Mouse (Mus musculus): ENCODE results near the gene Tm6sf1.
A peak's percentile ranks its signal among the peaks of the same experiment; 100 is the strongest.
"Not testable (repeated sequence)": the region's sequence is repeated elsewhere in the genome, so short reads cannot be mapped to it uniquely, and the experiment has no call there.

The Tm6sf1 gene

DNA sequence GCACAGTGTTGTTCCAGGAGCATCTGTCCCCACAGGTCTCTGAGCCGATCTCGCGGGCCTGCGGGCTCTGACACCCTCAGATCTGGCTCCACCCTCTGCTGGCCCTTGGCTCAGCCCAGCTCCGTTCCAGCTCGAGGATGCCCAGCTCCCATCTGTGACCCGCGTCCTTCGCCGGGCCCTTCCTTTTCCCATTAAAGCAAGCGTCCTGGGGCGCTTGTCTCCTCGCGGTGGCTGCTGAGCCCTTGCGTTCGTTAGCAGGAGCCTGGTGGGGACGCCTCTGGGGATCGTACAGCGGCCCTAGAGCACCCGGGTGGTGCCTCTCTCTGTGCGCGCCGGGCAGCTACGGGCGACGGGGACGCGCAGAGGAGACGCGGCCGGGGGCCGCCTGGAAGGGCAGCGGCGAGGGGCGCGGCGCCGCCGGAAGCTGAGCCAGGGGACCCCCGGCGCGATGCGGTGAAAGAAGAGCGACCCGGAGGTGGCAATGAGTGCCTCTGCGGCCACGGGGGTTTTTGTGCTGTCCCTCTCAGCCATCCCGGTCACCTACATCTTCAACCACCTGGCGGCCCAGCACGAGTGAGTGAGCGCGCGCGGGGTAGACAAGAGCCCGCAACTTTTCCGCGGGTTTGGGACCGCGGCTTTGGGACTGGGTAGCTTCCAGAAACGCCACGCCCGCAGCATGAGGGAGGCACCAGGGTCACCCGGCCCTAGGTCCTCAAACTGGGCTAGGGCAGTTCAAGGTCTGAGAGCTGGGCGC is at the start of gene Tm6sf1:
Tm6sf1 (plus strand) TSS at position 34 of the 754 bp plus-strand sequence.
- DNase-seq (ENCODE audit: low spot score) = no peak

DNA sequence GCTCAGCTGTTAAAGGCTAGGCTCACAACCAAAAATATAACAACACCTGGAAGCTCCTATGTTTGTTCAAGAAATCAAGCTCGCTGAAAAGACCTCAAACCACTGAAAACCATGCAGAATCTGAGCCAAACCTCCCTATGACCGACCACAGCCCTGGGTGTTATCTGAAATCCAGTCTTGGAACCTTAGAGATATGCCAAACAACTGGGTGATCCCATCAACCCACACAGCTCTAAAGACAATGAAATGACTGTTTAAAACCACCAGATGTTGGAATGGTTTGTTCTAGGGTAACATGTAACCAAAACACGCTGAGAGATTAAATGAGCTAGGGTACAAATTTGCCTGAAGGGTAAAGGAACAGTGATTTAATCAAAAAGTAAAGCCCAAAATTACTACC is 33.9 kb upstream of the Tm6sf1 start:
- DNase-seq (ENCODE audit: low spot score) = no peak

DNA sequence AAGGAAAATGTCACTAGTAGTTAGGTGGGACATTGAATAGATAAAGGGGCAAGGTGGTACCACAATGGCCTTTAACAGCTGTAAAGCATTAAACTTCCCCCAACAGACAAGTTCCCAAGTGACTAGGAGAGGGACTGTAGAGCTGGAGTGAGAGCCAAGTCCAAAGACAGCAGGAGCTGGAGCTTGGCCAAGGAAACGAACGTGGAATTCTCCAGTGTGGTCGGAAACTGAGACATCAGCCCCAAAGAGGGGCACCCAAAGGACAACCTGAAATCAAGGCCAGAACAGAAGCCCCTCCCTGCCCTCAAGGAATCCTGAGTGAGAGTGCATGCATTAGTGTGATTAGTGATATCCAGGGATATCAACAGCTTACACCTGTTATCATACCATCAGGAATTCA is 33.4 kb upstream of the Tm6sf1 start:
- no peak for DNase-seq (ENCODE audit: low spot score)

DNA sequence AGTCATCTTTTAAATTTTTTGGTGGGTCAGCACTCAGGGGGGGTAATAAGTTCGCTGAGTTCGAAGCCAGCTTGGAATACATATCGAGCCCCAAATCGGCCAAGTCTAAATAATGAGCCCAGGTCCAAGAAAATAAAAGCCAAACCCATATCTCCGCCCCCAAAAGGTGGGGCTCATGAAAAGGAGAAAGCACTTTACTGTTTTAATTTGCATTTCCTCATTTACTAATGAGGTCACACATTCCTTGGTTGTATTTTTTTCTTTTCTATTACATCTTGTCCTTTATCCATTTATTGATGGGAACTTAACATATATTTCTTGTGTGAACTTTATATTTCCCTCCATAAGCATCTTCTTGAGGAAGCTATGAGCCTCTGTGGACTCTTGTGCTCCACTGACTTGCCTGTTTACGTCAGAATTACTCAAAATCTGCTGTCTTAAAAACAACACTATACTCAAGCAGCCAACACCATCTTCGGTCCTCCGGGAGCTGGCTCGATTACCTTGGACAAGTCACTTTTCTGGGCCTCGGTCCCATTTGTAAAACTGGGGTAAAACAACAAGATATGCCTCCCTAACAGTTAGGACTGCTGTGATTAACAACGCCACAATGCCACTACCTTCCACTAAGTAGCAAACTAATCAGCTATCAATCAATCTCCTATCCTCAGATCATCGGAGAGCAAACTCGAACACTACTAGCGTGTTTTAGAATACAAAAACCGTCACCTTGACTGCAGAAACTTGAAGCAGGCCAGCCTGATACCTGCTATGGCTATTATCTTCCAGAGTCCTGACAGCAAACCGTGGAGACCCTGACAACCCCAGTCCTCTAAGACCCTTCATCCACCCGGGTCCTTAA is 30.8 kb upstream of the Tm6sf1 start:
- no peak for DNase-seq (ENCODE audit: low spot score)

DNA sequence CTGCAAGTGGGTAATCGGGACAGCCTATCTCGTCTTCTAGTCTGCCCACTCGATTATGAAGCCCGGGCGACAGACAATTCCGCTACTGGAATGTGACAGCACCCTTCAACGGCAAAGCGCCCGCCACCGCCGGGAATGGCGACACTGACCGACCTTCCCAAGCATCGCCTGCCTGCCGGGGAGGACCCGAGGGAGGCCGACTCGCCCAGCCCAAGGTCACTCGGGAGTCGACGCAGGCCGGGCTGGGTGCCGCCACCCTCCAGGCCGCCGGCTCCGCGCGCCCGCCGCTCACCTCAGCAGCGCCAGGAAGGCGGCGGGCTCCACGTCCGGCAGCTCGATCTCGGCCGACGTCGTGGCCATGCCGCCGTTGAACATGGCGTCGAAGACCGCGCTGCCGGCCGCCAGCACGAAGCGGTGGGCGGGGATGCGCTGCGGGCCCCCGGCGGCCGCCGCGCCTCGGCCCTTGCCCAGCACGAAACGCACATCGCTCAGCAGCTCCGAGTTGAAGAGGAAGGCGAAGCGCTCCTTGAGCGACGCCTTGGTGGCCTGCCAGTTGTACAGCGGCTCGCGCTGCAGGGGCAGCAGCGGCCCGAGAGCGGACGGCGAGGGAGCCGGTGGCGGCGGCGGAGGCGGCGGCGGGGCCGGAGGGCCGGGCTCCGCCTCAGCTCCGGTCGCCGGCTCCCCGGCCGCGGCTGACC is 30.0 kb upstream of the Tm6sf1 start:
- DNase-seq (ENCODE audit: low spot score) = peak; percentile 36

DNA sequence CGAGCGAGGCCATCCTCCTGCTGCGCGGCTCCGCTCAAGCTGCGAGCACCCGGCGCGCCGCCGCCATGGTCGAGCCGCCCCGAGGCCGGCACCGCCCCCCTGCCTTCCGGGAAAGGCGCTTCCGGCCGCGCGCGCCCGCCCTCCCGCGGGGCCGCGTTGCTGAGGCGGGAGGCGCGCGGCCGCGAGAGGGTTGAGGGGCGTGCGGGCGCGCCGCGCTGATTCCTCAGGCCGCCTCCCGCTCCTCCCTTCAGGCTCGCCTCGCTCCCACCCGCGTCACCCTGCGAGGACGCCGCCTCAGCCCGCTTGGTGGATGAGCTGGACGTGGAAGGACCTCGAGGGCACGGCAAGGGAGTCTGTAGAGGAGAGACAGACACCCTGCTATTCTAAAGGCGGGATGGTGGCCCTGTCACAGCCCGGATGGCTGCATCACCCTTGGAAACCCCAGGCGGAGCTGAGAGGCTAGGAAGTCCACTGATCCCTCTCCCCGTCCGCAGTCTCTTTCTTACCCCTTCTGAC is 29.4 kb upstream of the Tm6sf1 start, which contains the start of gene Btbd1:
Btbd1 (minus strand) TSS at position 53 of the 516 bp plus-strand sequence.
- DNase-seq (ENCODE audit: low spot score) = peak; percentile 77

DNA sequence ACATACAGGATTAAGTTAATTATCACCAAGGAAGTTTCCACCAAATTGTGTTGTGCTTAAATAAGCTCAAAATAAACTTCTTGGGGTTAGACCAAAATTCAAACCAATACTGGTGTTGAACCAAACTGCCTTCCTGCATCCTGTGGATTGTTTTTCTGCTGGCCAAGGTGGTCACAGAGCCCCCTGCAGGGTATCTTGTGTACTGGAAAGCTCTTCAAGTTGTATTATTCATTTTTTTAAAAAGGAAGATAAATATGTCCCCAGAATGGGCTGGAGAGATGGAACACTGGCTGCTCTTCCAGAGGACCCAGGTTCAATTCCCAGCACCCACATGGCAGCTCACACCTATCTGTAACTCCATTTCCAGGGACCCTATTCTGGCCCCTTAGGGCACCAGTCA is 24.0 kb upstream of the Tm6sf1 start:
- no peak for DNase-seq (ENCODE audit: low spot score)

DNA sequence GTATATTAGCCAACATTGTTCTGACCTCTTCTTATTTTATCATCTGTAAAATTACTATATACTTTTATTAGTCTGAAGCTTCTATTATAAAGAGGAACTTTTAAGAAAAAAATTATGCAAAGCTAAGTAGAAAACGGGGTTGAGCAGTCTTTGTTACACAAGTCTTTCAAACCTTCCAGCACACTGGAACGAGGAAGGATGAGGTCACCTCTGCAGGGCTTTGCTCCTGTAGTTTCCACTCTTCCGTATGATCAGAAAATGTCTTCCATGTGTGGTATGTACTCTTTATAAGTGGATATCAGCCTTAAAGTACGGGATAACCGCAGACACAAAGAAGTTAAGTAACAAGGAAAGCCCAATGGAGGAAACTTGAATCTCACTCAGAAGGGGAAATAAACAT is 23.4 kb upstream of the Tm6sf1 start:
- DNase-seq (ENCODE audit: low spot score) = no peak

DNA sequence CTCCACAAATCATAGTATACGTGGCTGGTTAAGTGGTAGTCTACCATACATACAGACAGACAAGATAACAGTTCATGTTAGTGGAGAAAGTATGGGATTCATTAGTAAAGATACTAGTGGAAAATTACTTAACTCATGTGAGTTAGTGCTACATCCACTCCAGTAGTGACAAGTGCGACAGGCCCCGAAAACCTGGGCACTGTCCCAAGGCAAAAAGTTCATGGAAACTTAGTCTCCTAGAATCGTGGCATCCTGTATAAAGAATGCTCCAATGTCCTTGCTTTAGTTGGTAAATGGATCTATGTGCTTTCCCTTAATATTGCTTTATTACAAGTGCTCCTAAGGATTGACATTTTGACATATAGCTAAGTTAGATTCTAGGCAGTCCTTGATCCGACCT is 21.0 kb upstream of the Tm6sf1 start:
- not testable (repeated sequence) for DNase-seq (ENCODE audit: low spot score)

DNA sequence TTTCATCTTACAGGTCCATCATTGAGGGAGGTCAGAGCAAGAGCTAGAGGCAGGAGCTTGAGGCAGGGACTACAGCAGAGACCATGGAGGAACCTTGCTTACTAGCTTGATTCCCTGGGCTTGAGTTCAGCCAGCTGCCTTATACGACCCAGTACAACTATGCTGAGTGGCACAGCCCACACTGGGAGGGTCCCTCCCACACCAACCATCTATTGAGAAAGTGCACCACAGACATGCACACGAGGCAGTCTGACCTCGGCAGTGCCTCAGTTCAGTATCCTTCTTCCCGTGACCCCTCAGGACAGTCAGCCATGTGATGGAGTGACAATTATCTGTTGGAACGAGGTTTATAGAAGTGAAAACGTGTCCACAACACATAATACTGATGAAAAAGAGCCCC is 19.1 kb upstream of the Tm6sf1 start:
- DNase-seq (ENCODE audit: low spot score) = no peak

DNA sequence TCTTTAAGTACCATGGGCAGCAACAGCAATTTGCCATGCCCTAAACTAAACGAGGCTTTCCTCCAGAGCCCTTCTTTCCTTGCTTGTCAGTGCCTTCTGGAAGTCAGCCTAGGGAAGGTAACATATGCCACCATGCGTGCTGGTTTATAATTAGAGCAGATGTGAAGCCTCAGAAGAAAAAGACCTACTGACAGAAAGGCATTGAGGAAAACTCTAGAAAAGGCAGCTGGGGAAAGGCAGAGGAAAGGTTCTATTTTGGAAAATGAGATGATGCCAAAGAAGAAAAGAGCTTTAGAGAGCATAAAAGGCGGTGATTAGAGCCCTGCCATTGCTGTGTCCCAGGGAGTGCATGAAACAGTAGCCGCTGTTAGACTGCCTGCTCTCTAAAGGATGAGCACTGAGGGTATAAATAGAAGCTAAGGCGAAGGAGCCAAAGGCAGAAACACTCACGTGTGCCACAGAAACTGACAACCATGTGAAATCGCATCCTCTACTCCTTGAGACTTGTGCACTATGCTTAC is 18.1 kb upstream of the Tm6sf1 start:
- no peak for DNase-seq (ENCODE audit: low spot score)

DNA sequence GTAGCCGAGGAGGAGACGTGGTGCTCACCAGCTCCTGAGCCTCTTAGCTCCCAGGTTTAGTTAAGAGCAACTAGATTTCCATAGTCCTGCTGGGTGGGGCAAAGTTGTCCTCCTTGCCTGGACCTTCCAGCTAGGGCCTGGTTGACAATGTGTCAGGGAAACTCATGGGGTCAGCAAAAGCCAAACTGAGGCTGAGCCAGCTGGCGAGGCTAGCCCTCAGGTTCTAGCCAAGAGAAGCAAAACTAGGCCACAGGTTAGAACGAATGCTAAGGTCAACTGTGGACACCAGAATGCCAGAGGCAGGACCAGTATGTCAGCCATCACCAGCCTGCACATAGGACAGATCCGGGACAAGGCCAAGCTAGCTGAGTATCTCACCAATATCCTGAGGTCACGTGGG is 17.4 kb upstream of the Tm6sf1 start:
- DNase-seq (ENCODE audit: low spot score) = no peak

DNA sequence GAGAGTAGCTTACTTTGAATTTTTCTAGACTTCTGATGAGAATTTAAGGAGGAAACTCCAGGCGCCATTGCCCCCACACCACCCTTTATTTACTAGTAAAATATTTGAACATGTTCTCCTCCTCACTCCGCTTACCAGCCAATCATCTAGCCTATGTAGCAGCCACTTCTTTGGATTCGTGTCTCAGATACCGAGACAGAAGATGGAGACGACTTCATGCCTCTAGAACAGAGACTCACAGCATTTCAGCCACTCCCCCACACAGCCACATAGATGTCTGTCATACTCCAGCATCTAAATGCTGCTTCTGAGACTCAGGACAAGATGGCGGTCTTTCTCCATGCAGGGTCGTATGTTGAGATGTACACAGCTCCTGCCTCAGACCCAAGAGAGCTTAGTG is 16.7 kb upstream of the Tm6sf1 start:
- DNase-seq (ENCODE audit: low spot score) = no peak

DNA sequence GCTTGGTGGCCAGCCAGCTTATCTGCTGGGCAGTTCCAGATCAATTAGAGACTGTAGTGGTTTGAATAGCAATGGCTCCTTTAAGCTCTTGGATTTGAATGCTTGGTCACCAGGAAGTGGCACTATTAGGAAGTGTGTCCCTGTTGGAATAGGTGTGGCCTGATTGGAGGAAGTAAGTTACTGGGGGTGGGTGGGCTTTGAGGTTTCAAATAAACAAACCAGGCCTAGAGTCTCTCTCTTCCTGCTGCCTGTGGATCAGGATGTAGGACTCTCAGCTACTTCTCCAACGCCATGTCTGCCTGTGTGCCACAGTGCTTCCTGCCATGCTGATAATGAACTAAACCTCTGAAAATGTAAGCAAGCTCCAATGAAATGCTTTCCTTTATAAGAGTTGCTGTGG is 15.8 kb upstream of the Tm6sf1 start:
- DNase-seq (ENCODE audit: low spot score) = no peak

DNA sequence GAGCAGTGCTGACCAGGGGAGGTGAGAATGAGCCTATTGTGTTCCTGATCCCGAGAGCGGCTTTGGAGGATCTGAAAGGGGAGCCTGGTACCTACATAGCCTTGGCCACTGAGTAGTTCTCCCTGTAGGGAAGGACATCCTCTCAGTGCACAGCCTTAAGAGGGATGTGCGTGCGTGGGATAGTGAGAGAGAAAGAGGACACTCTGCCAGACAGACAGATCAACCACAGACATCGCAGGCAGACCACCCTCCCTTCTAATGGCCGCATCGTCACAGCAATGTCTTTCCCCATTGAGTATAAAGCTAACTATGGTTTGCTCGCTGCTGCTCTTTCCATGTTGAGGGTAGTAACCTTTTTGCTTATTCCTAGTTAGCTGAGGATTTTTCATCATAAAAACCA is 14.9 kb upstream of the Tm6sf1 start:
- DNase-seq (ENCODE audit: low spot score) = no peak

DNA sequence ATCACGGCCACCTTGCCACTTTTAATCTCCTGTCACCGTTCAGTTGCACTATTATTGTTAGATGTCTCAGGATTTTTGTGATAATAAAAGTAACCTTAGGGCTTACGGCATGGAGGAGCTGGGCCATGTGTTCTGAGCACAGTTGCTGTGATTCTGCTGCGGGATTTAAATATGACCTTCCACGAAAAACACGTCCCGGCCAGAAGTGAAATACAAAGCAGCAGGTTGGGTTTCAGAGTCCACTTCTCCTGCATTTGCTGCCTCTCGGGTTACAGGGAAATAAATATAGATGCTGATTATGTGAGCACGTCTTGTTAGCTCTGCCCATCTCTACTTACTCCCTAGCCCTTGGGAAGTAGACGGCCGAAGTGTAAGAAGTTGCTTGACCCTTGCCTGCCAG is 14.0 kb upstream of the Tm6sf1 start:
- no peak for DNase-seq (ENCODE audit: low spot score)

DNA sequence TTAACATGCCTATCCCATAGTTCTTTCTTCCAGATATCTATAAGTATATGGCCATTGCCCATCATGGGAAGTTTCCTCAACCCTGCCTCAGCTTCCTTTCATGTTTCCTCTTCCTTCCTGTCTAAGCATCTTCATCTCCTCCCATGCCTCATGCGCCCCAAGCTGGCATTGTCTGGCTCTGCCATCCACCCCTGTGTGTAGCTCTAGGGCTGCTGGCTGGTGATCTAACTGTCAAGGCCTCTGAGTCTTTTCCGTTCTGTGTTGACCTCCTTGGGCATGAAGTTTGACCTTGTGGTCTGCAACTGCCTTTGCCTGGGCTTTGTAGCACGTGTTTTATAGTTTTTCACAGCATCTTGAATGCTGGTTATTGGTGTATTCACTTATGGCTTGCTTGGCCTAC is 13.5 kb upstream of the Tm6sf1 start:
- no peak for DNase-seq (ENCODE audit: low spot score)

DNA sequence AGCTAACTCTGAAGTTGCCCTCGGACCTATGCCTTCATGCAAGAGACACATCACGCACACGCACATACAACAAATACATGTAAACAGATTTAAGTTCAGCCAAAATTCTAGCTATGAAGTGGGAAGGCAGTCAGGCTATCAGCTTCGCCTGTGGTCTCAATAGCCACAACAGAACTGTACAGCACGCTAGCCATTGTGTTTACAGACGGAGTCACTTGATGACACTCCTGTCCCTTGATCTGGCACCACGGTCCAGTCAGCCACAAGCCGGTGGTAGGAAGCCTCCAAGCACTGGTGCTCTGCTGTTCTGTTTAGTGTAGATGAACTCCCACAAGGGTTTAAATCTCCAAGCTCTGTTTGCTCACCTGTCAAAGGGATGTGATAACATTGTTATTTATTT is 12.8 kb upstream of the Tm6sf1 start:
- no peak for DNase-seq (ENCODE audit: low spot score)

DNA sequence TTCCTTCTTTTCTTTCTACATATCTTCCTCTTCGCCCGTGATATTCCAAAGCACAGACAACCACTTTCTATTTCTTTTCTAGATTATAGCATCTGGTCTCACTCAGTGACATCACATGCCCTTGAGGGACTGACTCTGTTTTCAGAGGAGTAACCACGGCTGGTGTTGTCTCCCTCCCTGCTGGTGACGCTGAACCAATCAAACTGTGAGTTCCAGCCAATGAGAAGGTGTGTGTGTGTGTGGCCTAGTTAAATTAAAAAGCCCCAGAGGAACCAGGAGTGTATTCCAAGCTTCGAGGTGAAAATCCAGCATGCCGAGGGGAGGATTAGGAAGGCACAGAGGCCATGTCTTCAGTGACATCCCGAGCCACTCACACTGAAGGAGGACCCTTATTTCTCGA is 11.8 kb upstream of the Tm6sf1 start:
- DNase-seq (ENCODE audit: low spot score) = no peak

DNA sequence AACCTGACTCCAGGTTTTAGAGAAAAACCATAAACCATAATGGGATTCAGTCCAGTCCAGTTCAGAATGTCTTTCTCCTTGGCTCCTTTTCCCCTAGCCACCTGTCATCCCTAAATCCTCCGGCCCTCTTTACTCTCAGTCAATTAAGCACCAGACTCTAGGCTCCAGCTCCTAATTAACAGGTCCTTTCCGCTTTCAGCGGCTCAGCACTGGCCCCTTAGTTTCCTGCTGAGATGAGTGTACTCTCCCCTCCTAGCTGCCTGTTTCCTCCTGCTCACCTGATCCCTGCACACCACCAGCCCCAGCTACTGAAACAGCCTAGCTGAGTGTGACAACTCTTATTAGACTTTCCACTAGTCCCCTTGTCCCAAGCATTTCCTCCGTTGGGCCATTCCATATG is 11.0 kb upstream of the Tm6sf1 start:
- DNase-seq (ENCODE audit: low spot score) = no peak

DNA sequence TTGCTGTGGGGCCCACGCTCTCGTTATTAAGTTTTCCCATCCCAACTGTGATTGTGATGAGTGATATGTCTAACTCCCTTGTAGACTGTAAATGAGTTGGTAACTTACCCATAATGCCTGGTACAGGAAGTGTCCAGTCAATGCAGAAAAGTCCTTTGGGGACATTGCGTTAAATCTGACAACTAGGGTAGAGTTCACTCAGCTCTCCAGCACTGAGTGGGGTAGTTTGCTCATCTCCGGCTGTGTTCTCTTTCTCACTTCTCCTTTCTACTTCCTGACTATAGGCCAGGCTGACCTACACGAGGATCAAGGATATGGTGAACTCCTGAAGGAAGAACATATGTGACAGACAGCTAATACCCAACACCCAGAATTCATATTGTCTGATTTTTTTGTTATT is 9.6 kb upstream of the Tm6sf1 start:
- no peak for DNase-seq (ENCODE audit: low spot score)

DNA sequence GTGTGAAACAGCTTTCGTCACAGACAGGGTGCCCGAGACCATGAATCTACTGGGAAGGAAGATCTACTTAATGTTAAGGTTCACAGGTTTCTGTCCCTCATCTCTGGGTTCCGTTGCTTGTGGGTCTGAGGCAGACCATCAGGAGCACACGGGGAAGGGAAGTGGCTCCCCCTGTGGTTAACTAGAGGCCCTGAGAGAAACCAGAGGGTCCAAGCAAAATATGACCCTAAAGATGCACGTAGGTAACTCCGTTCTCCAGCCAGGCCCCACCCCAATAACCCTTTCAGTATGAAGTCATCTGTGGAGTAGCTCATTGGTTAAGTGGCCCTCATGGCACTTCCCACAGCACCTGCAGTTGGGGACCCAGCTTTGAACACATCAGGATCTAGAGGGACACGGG is 9.2 kb upstream of the Tm6sf1 start:
- no peak for DNase-seq (ENCODE audit: low spot score)

Measured in spleen, adult 12 weeks (tissue).